Mouse (Mus musculus): ENCODE results near the gene Rxfp1. TPM values are rescaled to one million over a fixed set of nuclear protein-coding genes. Genes with fewer than 3 reads are reported as not detected.

Rxfp1 gene
- total and polyA plus RNA-seq, 3 experiments, result 1.2 to 2.6 (median 1.3) TPM

DNA sequence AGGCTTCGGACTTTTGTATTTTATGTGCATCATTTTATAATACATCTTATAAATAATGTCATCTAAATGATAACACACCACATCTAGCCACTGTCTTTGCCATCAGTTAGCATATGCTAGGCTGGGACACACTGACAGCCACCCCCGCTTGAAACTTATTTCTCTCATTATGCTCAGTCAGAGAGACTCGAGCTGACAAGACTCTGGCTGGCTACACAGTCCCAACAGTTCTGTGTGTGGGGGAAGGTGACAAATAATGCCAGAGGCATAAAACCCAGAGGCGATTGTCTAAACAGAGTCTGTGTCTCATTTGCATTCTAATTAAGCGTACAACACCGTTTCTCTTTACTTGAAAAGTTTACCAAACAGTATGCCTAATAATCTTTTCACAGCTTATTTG is 7.4 kb upstream of the Rxfp1 start:
- Histone ChIP-seq H3K27me3 (ENCODE audit: control insufficient read depth, insufficient read depth, low read length) (no peaks in the 10 kb centered on the region), H3K36me3 (ENCODE audit: control insufficient read depth, insufficient read depth, low read length) (no peaks in the 10 kb centered on the region), H3K4me1 (ENCODE audit: control insufficient read depth, insufficient read depth, low read length) (no peaks in the 10 kb centered on the region), H3K27ac (no peak overlapping the region), H3K4me3 (no peak overlapping the region), H3K9ac (ENCODE audit: low read depth, low read length) (no peak overlapping the region), H3K79me2 (replicated peaks; ENCODE audit: control insufficient read depth, insufficient read depth, low read length) (no peaks in the 10 kb centered on the region)
- DNase-seq, result no peak
- intact Hi-C loops (cut with DNase I), result loop anchor here (1.0 to 2.0 kb wide), 2 partner anchors 64 to 72 kb away; no protein-coding TSS in a partner anchor
- 77% methylated on average over 6 of the region's 6 CpGs for WGBS
- TF ChIP-seq POLR2A (IDR thresholded peaks at IDR 0.05; ENCODE audit: insufficient read depth, low read depth, low read length), result no peak
- no peak for TF ChIP-seq CTCF (IDR thresholded peaks at IDR 0.05)
- no peak for TF ChIP-seq EP300 (IDR thresholded peaks at IDR 0.05; ENCODE audit: insufficient read depth, low read depth, low read length)

DNA sequence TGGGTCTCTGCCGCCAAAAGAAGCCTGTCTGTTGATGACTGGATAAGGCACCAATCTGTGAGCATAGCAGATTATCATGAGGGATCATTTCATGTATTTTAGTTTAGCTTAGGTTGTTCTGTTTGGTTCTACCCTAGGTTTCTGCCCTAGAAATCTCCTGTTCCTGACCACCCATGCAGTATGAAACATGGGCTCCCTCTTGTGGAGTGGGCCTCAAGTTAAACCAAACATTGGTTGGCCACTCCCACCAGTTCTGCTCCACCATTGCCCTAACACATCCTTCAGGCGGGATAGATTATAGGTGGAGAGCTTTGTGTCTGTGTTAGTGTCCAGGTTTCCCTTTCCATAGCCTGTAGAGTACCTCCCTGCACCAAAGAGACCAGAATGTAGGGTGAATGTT is 6.7 kb upstream of the Rxfp1 start:
- 80% methylated on average over 2 of the region's 2 CpGs for WGBS

DNA sequence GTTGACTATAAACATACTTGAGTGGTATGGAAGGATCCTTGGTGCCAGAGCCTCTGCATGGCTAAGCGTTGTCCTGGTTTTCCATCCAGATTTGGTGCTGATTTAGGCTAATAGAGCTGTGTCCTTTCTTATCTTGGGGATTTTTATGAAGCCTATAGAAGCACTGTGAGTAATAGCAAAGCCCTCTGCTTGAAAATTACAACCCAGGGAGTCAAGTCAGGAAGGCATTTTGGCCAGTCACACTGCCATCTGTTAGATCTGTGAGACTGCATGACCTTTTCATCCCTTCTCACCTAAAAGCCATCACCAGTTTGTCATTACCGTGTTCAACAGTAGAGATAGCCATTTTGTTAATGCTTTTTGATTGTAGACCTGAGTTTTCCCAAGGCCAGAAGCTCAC is 2.7 kb upstream of the Rxfp1 start:
- Histone ChIP-seq H3K79me2 (replicated peaks; ENCODE audit: control insufficient read depth, insufficient read depth, low read length) (no peaks in the 10 kb centered on the region), H3K9ac (ENCODE audit: low read depth, low read length) (no peak overlapping the region), H3K27me3 (ENCODE audit: control insufficient read depth, insufficient read depth, low read length) (no peaks in the 10 kb centered on the region), H3K27ac (no peak overlapping the region), H3K4me1 (ENCODE audit: control insufficient read depth, insufficient read depth, low read length) (no peaks in the 10 kb centered on the region), H3K4me3 (no peak overlapping the region), H3K36me3 (ENCODE audit: control insufficient read depth, insufficient read depth, low read length) (no peaks in the 10 kb centered on the region)
- DNase-seq, result no peak
- 79% methylated on average over 2 of the region's 2 CpGs for WGBS
- intact Hi-C loops (cut with DNase I), result no loop called here
- no peak for TF ChIP-seq POLR2A (IDR thresholded peaks at IDR 0.05; ENCODE audit: insufficient read depth, low read depth, low read length)

More for the DNA sequence above, 6.7 kb upstream of the Rxfp1 start:
- no peak overlapping the region for H3K27ac ChIP-seq
- H3K4me1 ChIP-seq (ENCODE audit: control insufficient read depth, insufficient read depth, low read length), result no peaks in the 10 kb centered on the region
- peak in 1 of 2 experiments; percentile 25 for DNase-seq
- H3K36me3 ChIP-seq (ENCODE audit: control insufficient read depth, insufficient read depth, low read length), result no peaks in the 10 kb centered on the region
- TF ChIP-seq EP300 (IDR thresholded peaks at IDR 0.05; ENCODE audit: insufficient read depth, low read depth, low read length) (0 out of 2 replicates have a peak, but pooled peaks have one; percentile 17), POLR2A (IDR thresholded peaks at IDR 0.05; ENCODE audit: insufficient read depth, low read depth, low read length) (no peak), CTCF (IDR thresholded peaks at IDR 0.05) (peak; percentile 72)
- H3K79me2 ChIP-seq (replicated peaks; ENCODE audit: control insufficient read depth, insufficient read depth, low read length), result no peaks in the 10 kb centered on the region
- H3K9ac ChIP-seq (ENCODE audit: low read depth, low read length), result no peak overlapping the region
- H3K27me3 ChIP-seq (ENCODE audit: control insufficient read depth, insufficient read depth, low read length), result no peaks in the 10 kb centered on the region
- intact Hi-C loops (cut with DNase I), result loop anchor here (2.0 kb wide), 1 partner anchor 64 kb away; no protein-coding TSS in a partner anchor
- no peak overlapping the region for H3K4me3 ChIP-seq

DNA sequence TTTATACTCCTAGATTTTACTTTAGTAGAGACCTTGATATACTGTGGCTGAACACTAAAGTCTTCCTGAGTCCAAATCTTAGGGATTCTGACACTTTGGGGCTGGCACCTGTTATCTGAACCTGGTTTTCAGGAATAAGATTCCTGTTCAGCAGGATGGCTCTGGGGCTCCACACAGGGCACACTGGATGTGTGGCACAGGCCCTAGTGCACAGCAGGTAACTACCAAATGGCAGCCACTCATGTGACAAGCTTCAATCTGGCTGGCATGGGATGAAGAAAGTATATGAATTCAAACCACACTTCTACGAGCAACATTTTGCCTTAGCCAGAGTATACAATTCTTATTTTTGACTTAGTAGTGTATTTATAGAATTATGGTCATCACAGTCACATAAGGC is 771 bp upstream of the Rxfp1 start:
- H3K27me3 ChIP-seq (ENCODE audit: control insufficient read depth, insufficient read depth, low read length), result no peaks in the 10 kb centered on the region
- H3K4me1 ChIP-seq (ENCODE audit: control insufficient read depth, insufficient read depth, low read length), result no peaks in the 10 kb centered on the region
- no peak for DNase-seq
- intact Hi-C loops (cut with DNase I), result no loop called here
- TF ChIP-seq POLR2A (IDR thresholded peaks at IDR 0.05; ENCODE audit: insufficient read depth, low read depth, low read length) (no peak), CTCF (IDR thresholded peaks at IDR 0.05) (no peak), EP300 (IDR thresholded peaks at IDR 0.05; ENCODE audit: insufficient read depth, low read depth, low read length) (no peak)
- no peak overlapping the region for H3K4me3 ChIP-seq
- H3K9ac ChIP-seq (ENCODE audit: low read depth, low read length), result no peak overlapping the region
- WGBS, result 78% methylated on average over 1 of the region's 1 CpGs
- H3K79me2 ChIP-seq (replicated peaks; ENCODE audit: control insufficient read depth, insufficient read depth, low read length), result no peaks in the 10 kb centered on the region
- H3K36me3 ChIP-seq (ENCODE audit: control insufficient read depth, insufficient read depth, low read length), result no peaks in the 10 kb centered on the region
- H3K27ac ChIP-seq, result no peak overlapping the region

DNA sequence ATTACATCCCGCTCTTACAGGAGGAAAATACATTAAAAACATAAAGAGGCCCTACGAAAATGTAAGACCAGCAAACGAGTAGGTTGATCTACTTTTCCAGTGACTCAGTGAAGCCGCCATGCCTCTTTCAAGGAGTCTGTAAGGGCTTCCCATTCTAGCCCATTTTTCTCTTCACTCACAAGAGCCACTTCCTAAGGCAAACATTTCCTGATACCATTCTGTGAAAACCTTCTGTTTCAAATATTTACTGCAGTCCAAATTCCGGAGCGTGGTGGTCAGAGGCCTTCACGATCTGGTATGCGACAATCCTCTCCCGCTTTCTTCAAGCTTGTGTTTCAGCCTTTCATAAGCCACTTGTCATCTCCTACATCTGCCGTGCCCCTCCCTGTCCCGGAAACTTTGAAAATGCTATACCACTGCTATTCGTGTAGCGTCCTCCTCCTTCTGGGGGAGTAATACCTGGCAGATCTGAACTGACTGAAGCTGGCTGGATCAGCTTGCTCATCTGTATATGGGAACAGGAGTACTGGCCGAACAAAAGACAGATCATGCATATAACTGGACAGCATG is 11.1 kb downstream of the Rxfp1 start:
- 72% methylated on average over 14 of the region's 14 CpGs for WGBS
- intact Hi-C loops (cut with DNase I), result no loop called here
- no peak for TF ChIP-seq CTCF (IDR thresholded peaks at IDR 0.05)
- TF ChIP-seq EP300 (IDR thresholded peaks at IDR 0.05; ENCODE audit: insufficient read depth, low read depth, low read length), result no peak
- TF ChIP-seq POLR2A (IDR thresholded peaks at IDR 0.05; ENCODE audit: insufficient read depth, low read depth, low read length), result no peak

DNA sequence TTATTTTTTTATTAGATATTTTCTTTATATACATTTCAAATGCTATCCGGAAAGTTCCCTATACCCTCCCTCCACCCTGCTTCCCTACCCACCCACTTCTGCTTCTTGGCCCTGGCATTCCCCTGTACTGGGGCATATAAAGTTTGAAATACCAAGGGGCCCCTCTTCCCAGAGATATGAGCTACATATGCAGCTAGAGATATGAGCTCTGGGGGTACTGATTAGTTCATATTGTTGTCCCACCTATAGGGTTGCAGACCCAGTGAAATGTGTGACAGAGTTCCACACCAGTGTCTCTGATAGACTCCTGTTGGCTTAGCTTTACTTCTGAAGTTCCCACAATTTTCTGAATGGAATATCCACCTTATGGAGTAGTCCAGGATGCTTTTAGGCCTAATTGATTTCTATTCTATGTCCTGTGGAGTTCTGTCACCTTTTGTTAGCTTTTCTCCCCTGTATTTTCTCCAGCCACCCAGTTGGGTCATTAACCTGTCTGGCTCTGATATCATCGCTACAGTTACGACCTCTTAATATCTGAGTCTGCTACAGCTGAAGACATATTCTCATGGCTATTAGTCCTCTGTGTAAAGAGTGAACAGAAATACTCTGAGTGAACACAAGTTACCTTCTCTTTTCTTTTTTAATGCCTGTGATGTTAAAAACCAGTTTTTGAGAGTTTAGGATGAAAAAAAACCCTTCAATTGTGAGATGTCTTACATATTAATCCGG is 16.8 kb downstream of the Rxfp1 start:
- Histone ChIP-seq H3K9ac (ENCODE audit: low read depth, low read length) (no peak overlapping the region), H3K27ac (no peak overlapping the region), H3K36me3 (ENCODE audit: control insufficient read depth, insufficient read depth, low read length) (no peaks in the 10 kb centered on the region), H3K4me1 (ENCODE audit: control insufficient read depth, insufficient read depth, low read length) (no peaks in the 10 kb centered on the region), H3K79me2 (replicated peaks; ENCODE audit: control insufficient read depth, insufficient read depth, low read length) (no peaks in the 10 kb centered on the region), H3K27me3 (ENCODE audit: control insufficient read depth, insufficient read depth, low read length) (no peaks in the 10 kb centered on the region), H3K4me3 (no peak overlapping the region)
- intact Hi-C loops (cut with DNase I), result no loop called here
- 81% methylated on average over 4 of the region's 4 CpGs for WGBS
- no peak for TF ChIP-seq CTCF (IDR thresholded peaks at IDR 0.05)
- no peak for TF ChIP-seq EP300 (IDR thresholded peaks at IDR 0.05; ENCODE audit: insufficient read depth, low read depth, low read length)
- no peak for TF ChIP-seq POLR2A (IDR thresholded peaks at IDR 0.05; ENCODE audit: insufficient read depth, low read depth, low read length)
- no peak for DNase-seq

More for the DNA sequence above, 11.1 kb downstream of the Rxfp1 start:
- H3K9ac ChIP-seq (ENCODE audit: low read depth, low read length), result no peak overlapping the region
- no peaks in the 10 kb centered on the region for H3K4me1 ChIP-seq (ENCODE audit: control insufficient read depth, insufficient read depth, low read length)
- no peak overlapping the region for H3K4me3 ChIP-seq
- DNase-seq, result no peak
- H3K36me3 ChIP-seq (ENCODE audit: control insufficient read depth, insufficient read depth, low read length), result no peaks in the 10 kb centered on the region
- no peaks in the 10 kb centered on the region for H3K79me2 ChIP-seq (replicated peaks; ENCODE audit: control insufficient read depth, insufficient read depth, low read length)
- H3K27me3 ChIP-seq (ENCODE audit: control insufficient read depth, insufficient read depth, low read length), result no peaks in the 10 kb centered on the region
- H3K27ac ChIP-seq, result no peak overlapping the region

All from heart, adult 2 months (tissue).